Mouse (Mus musculus): ENCODE measurements around the gene Olfr9. TPM values are rescaled to one million over a fixed set of nuclear protein-coding genes. Genes with fewer than 3 reads are reported as not detected.
A peak's percentile ranks its signal among the peaks of the same experiment; 100 is the strongest.
"Not testable (repeated sequence)": the region's sequence is repeated elsewhere in the genome, so short reads cannot be mapped to it uniquely, and the experiment has no call there.

Gene Olfr9
- total RNA-seq, 2 experiments from 2014 or later: not detected

DNA sequence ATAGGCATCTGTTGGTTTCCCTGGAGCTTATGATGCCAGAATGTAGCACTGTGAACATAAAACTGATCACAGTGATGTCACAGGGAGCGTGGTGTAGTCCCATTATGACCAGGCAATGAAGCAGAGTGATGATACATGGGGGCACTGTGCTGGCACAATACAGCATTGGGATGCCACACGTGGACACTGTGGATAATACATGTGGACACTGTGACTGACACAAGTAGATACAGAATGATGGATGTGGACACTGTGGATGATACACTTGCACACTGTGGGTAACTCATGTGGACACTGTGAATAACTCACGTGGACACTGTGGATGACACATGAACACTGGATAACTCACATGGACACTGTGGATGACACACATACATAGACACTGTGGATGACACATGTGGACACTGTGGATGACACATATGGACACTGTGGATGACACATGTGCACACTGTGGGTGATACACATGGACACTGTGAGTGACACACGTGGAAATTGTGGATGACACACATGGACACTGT, 7.4 kb downstream of the Olfr9 start:
- no peak for DNase-seq (ENCODE audit: low spot score in 2 of 2)

DNA sequence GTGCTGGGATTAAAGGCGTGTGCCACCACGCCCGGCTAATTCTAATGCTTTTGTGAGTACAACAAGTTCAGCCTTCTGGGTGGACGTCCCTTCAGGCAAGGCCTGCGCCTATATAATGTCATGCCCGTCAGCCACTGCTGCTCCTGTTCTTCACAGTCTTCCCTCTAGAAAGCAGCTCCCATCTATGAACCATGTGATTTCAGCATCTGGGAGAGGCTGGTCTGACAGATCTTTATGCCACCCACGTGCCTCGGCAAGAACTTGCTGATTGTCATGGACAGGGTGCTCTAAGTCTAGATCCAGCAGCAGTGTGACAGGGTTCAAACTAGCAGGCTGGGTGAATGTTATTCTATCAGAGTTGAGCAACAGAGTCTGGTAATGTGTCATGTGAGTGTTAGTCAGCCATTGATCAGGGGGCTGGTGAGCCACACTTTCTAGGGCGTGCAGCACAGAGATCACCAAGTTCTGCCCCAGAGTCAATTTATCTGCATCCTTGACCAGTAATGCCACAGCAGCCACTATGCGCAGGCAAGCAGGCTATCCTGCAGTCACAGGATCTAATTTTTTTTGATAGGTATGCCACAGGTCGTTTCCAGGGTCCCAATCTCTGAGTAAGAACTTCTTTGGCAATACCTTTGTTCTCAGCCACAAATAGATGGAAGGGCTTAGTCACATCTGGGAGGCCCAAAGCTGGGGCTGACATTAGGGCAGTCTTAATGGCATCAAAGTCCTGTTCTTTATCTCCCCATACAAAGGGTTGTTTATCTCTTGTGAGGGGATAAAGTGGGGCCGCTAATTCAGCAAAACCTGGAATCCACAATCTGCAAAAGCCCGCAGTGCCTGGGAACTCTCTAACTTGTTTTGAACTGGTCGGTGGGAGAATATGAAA, 15.0 kb downstream of the Olfr9 start:
- DNase-seq (ENCODE audit: low spot score in 2 of 2): no peak

DNA sequence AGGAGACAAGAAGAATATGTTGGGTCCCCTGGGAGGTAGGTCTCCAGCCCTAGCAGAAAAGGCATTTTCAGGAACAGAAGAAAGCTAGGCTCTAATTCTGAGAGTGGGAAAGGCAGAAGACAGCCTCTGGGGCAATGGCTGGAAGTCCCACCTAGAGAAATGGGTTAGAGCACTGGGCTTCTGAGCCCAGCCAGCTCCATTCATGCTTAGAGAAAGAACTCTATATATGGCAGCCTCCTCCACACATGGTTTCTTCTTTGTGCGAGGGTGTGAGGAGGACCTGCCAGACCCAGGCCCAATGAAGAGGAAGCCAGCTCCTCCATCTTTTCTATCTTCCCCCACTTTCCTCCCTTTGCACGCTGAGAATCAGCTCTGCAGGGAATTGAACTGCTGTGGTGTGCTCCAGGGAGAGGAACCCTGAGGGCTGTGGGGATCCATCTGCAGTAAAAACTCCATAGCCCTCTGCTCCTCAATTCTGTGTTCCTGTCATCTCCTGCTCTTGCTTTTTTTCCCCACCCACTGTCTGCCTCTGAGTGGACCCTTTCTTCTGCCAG, 21.1 kb downstream of the Olfr9 start, which contains the start of gene Olfr763:
TSS of gene Olfr763 (plus strand) at position 504 of the 554 bp plus-strand sequence.
- no peak for DNase-seq (ENCODE audit: low spot score in 2 of 2)

- DNase-seq (ENCODE audit: low spot score in 2 of 2): not testable (repeated sequence)
Measured at GRCm38 (mm10) chr10:129011511-129011910, 22.3 kb downstream of the Olfr9 start.

GRCm38 (mm10) chr10:129014477-129014876, 25.2 kb downstream of the Olfr9 start:
- DNase-seq (ENCODE audit: low spot score in 2 of 2): no peak

DNA sequence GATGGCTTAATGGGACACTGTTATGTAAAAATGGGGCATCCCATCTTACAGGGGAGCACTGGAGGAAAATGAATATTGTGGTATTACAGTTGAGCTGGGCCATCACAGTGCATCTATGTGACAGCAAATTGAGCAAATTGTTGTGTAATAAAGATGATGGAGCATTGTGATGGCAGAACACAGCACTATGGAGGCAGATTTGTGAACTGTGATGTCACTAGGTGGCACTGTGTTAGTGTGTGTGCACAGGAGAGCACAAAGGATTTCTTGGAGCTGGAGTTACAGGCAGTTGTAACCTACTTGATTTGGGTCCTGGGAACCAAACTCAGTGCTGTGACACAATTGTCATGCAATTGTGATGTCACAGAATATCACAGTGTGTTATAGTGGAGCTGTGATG, 34.1 kb downstream of the Olfr9 start:
- DNase-seq (ENCODE audit: low spot score in 2 of 2): no peak

- peak; percentile 30 to 60 for DNase-seq (ENCODE audit: low spot score in 2 of 2)
Measured at GRCm38 (mm10) chr10:129026018-129026662, 36.9 kb downstream of the Olfr9 start.

GRCm38 (mm10) chr10:129028343-129028742, 39.1 kb downstream of the Olfr9 start:
- DNase-seq (ENCODE audit: low spot score in 2 of 2): no peak

DNA sequence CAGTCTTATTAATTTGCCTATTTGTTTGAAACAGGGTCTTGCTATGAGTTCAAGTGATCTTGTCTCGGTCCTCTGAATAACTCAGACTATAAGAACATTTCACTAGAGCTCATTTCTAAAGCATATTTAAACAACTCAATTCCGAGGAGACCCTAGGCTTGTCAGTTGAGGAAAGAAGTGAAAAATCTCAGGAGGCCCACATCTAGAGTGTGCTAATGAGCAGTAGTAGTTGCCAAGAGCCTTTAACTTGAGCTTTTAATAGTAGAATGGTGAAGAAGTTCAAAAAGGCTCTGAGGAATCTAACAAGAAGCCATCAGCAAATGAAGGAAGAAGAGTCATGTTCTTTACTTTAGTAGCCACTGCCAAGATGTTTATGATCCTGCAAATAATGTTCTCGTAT, 50.6 kb downstream of the Olfr9 start, which contains the start of gene Olfr764-ps1:
TSS of gene Olfr764-ps1 (minus strand) at position 101 of the 400 bp plus-strand sequence.
- DNase-seq (ENCODE audit: low spot score in 2 of 2): no peak

Other genes with a start within 250 kb of the Olfr9 start
- gene Dgka, start 244.6 kb upstream of the Olfr9 start, total RNA-seq (2021): 1 to 10 TPM; 8.2 to 8.5 TPM
- gene Pym1, start 241.5 kb upstream of the Olfr9 start, total RNA-seq (2021): 10 to 100 TPM; 25.0 to 25.7 TPM
- under 1 TPM; 0.63 to 0.66 TPM for gene Mmp19, start 198.5 kb upstream of the Olfr9 start, total RNA-seq (2021)
- 10 to 100 TPM; 64.6 to 67.0 TPM for gene Dnajc14, start 185.4 kb upstream of the Olfr9 start, total RNA-seq (2021)
- 1 to 10 TPM; 6.9 to 7.1 TPM for gene Tmem198b, start 185.1 kb upstream of the Olfr9 start, total RNA-seq (2021)
- gene Sarnp, start 172.1 kb upstream of the Olfr9 start, total RNA-seq (2021): 10 to 100 TPM; 39.5 to 39.6 TPM
- 1 to 10 TPM; 8.0 to 8.6 TPM for gene Ormdl2, start 167.8 kb upstream of the Olfr9 start, total RNA-seq (2021)
- gene Gdf11, start 97.7 kb upstream of the Olfr9 start, total RNA-seq (2021): 10 to 100 TPM; 12.5 to 15.2 TPM
- 10 to 100 TPM; 69.1 to 71.4 TPM for gene Cd63, start 88.4 kb upstream of the Olfr9 start, total RNA-seq (2021)
- gene Rdh5, start 66.5 kb upstream of the Olfr9 start, total RNA-seq (2021): 1 to 10 TPM; 3.6 to 7.6 TPM
- 10 to 100 TPM; 79.8 to 82.3 TPM for gene Bloc1s1, start 65.4 kb upstream of the Olfr9 start, total RNA-seq (2021)
- gene Itga7, start 55.6 kb upstream of the Olfr9 start, total RNA-seq (2021): 10 to 100 TPM; 13.5 TPM
- gene Mettl7b, start 28.4 kb upstream of the Olfr9 start, total RNA-seq (2021): not detected
- not detected for gene Olfr763, start 21.4 kb downstream of the Olfr9 start, total RNA-seq (2021)
- not detected for gene Olfr764-ps1, start 50.5 kb downstream of the Olfr9 start, total RNA-seq (2021)
- not detected for gene Olfr765, start 60.6 kb downstream of the Olfr9 start, total RNA-seq (2021)
- gene Olfr766-ps1, start 79.5 kb downstream of the Olfr9 start, total RNA-seq (2021): not detected
- not detected for gene Olfr767, start 93.5 kb downstream of the Olfr9 start, total RNA-seq (2021)
- not detected for gene Olfr768, start 109.9 kb downstream of the Olfr9 start, total RNA-seq (2021)
- not detected for gene Olfr769, start 128.4 kb downstream of the Olfr9 start, total RNA-seq (2021)
- not detected for gene Olfr770, start 149.6 kb downstream of the Olfr9 start, total RNA-seq (2021)
- not detected for gene Olfr771, start 175.3 kb downstream of the Olfr9 start, total RNA-seq (2021)
- gene Olfr772, start 188.5 kb downstream of the Olfr9 start, total RNA-seq (2021): not detected
- gene Olfr773, start 198.0 kb downstream of the Olfr9 start, total RNA-seq (2021): not detected
- gene Olfr774, start 246.8 kb downstream of the Olfr9 start, total RNA-seq (2021): not detected